Mouse (Mus musculus): ENCODE results near the gene Unc45a. TPM values are rescaled to one million over a fixed set of nuclear protein-coding genes. Genes with fewer than 3 reads are reported as not detected.

Gene Unc45a
- 38.9 and 41.1 TPM in 2 replicates for polyA plus RNA-seq (2015; fragmentation: Nextera tagmentation; extraction: Ambion mirVana)

DNA sequence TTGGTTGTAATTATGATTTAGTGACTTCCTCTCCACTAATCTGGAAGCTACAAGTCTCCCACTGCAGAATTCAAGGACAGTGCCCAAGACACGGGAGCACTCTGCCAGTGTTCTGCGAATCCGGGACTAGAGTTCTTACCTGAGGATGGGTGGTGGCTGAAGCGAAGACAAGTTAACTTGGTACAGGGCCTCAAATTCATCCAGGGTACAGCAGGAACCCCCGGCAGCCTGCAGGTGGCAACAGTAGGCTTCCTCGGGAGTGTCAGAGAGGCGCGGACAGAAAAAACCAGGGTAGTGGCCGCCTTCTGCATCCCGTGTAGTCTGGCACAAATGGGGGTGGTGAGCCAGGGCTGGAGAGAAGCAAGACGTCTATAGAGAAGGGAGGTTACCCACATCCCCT is at the start of gene Unc45a:
Gene Unc45a (minus strand): TSS at position 213 of the 400 bp plus-strand sequence.
- no peaks in the 10 kb centered on the region for H3K27me3 ChIP-seq
- H3K4me2 ChIP-seq, result peak within 1 kb of the TSS; percentile 87
- whole genome bisulfite sequencing, result 1% methylated on average over 11 of the region's 11 CpGs
- H3K4me1 ChIP-seq, result peaks cover 42% of the 10 kb centered on the region
- H3K27ac ChIP-seq, result peak within 1 kb of the TSS; percentile 93
- peak; percentile 65 for ATAC-seq (replicated peaks; ENCODE audit: low FRiP score)
- peaks cover 32% of the 10 kb centered on the region for H3K36me3 ChIP-seq
- peak within 1 kb of the TSS; percentile 58 for H3K9ac ChIP-seq
- no peaks in the 10 kb centered on the region for H3K9me3 ChIP-seq (replicated peaks)
- H3K4me3 ChIP-seq (replicated peaks), result peak within 1 kb of the TSS; percentile 77

- peaks cover 28% of the 10 kb centered on the region for H3K4me1 ChIP-seq
- H3K4me3 ChIP-seq (replicated peaks), result peak within 1 kb of the TSS; percentile 42
- no peaks in the 10 kb centered on the region for H3K27me3 ChIP-seq
- H3K36me3 ChIP-seq, result peaks cover 31% of the 10 kb centered on the region
- peak within 1 kb of the TSS; percentile 85 for H3K27ac ChIP-seq
- H3K9ac ChIP-seq, result peak within 1 kb of the TSS; percentile 44
- H3K4me2 ChIP-seq, result peak within 1 kb of the TSS; percentile 64
- ATAC-seq (replicated peaks; ENCODE audit: low FRiP score), result peak; percentile 56
- no peaks in the 10 kb centered on the region for H3K9me3 ChIP-seq (replicated peaks)
- WGBS, result 5% methylated on average over 33 of the region's 33 CpGs
These were observed 47.1 kb upstream of the Unc45a start, which contains the start of gene Fes for GRCm38 (mm10) chr7:80387633-80388543. Fes (minus strand) TSS chr7:80387946.

GRCm38 (mm10) chr7:80387033-80387632 is 46.3 kb upstream of the Unc45a start:
- Histone ChIP-seq H3K4me3 (replicated peaks) (peak overlapping the region; percentile 42), H3K9me3 (replicated peaks) (no peaks in the 10 kb centered on the region), H3K4me1 (peaks cover 36% of the 10 kb centered on the region), H3K36me3 (peaks cover 27% of the 10 kb centered on the region), H3K4me2 (peak overlapping the region; percentile 64), H3K9ac (peak overlapping the region; percentile 44), H3K27me3 (no peaks in the 10 kb centered on the region), H3K27ac (peak overlapping the region; percentile 85)
- 31% methylated on average over 17 of the region's 17 CpGs for WGBS
- no peak for ATAC-seq (replicated peaks; ENCODE audit: low FRiP score)

DNA sequence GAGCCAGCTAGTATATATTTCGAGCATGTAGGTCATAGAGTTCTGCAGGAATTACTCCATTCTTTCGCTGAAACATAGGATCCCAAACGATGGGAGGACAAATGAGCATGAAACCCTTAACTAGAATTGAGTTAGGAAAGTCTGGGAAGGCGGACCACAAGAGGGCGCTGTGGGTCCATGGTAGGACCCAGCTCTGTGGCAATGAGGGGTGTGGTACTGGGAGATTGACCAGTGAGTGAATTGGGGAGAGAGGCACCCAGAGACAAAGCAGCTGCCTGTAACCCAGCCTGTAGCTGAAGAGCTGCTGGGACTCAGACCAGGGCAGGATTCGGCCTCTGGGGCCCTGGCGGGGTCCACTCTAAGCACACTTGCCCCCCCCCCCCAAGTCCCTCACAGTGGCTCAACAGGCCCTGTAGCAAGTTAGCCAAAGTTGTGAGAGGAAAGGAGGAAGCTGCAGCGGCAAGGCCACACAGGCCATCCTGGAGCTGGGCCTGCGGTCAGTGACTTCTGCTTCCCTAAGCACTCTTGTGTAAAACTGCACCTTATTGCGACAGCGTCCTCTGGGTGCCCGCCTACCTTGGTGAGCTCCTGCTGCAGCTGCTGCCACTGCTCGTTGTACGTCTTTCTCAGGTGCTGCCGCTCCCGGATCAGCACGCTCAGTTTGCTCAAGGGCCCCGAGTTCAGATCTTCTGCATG is 45.6 kb upstream of the Unc45a start:
- no peaks in the 10 kb centered on the region for H3K27me3 ChIP-seq
- no peaks in the 10 kb centered on the region for H3K9me3 ChIP-seq (replicated peaks)
- peak overlapping the region; percentile 64 for H3K4me2 ChIP-seq
- peak overlapping the region; percentile 44 for H3K9ac ChIP-seq
- ATAC-seq (replicated peaks; ENCODE audit: low FRiP score), result peak; percentile 66
- peaks cover 37% of the 10 kb centered on the region for H3K4me1 ChIP-seq
- 36% methylated on average over 18 of the region's 18 CpGs for WGBS
- peaks cover 24% of the 10 kb centered on the region for H3K36me3 ChIP-seq
- H3K27ac ChIP-seq, result peak overlapping the region; percentile 85
- peak overlapping the region; percentile 42 for H3K4me3 ChIP-seq (replicated peaks)

DNA sequence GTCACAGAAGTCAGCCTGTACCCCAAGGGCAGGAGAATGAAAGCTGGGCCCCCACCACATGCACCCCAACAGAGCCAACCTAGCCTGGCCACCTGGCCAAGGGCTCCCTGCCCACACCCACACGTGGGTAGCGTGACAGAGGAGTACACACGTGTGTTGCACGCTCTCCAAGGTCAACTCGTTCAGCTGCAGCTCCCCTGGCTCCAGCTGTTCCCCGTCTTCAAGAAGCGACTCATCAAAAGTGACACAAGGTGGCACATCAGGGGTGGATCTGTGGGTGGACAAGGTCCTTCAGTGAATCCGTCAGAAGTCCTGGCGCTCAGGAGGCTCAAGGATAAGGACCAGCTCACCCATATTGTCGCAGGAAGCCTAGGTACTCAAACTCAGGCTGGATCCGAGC is 42.1 kb upstream of the Unc45a start:
- WGBS, result 58% methylated on average over 11 of the region's 11 CpGs

GRCm38 (mm10) chr7:80379531-80379930 is 38.7 kb upstream of the Unc45a start:
- Histone ChIP-seq H3K4me3 (replicated peaks) (no peak overlapping the region), H3K36me3 (peaks cover 24% of the 10 kb centered on the region), H3K4me2 (no peak overlapping the region), H3K9ac (no peak overlapping the region), H3K27ac (no peak overlapping the region), H3K27me3 (no peaks in the 10 kb centered on the region), H3K9me3 (replicated peaks) (no peaks in the 10 kb centered on the region), H3K4me1 (peaks cover 17% of the 10 kb centered on the region)
- ATAC-seq (replicated peaks; ENCODE audit: low FRiP score), result no peak
- 62% methylated on average over 13 of the region's 13 CpGs for WGBS

More for the DNA sequence above, 42.1 kb upstream of the Unc45a start:
- Histone ChIP-seq H3K4me2 (no peak overlapping the region), H3K4me1 (peaks cover 26% of the 10 kb centered on the region), H3K36me3 (peaks cover 24% of the 10 kb centered on the region), H3K9me3 (replicated peaks) (no peaks in the 10 kb centered on the region), H3K4me3 (replicated peaks) (no peak overlapping the region), H3K9ac (no peak overlapping the region), H3K27me3 (no peaks in the 10 kb centered on the region), H3K27ac (no peak overlapping the region)
- no peak for ATAC-seq (replicated peaks; ENCODE audit: low FRiP score)

- 25% methylated on average over 6 of the region's 6 CpGs for WGBS
- Histone ChIP-seq H3K9me3 (replicated peaks) (no peaks in the 10 kb centered on the region), H3K27me3 (no peaks in the 10 kb centered on the region), H3K27ac (no peak overlapping the region), H3K4me2 (no peak overlapping the region), H3K4me3 (replicated peaks) (no peak overlapping the region), H3K4me1 (peaks cover 12% of the 10 kb centered on the region), H3K36me3 (peaks cover 24% of the 10 kb centered on the region), H3K9ac (no peak overlapping the region)
- ATAC-seq (replicated peaks; ENCODE audit: low FRiP score), result no peak
These were observed 36.7 kb upstream of the Unc45a start for GRCm38 (mm10) chr7:80377471-80377870.

DNA sequence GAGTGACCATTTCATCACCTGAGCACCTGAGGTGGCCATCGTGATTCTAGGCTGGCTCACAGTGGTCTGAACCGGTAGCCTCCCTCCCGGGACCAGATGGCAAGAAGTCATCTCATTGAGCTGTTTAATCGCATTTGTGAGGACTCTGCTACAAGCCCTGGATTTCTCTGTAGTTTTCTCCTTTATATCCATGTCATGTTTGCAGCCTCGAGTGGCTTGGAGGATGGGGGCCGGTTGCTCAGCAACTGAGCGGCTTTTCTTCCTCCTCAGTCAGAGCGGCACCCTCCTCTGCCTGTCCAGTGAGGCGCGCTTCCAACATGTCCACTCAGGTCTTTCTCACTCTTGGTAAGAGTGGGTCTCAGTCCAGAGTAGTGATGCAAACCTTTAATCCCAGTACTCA is 35.4 kb upstream of the Unc45a start:
- ATAC-seq (replicated peaks; ENCODE audit: low FRiP score), result no peak
- no peak overlapping the region for H3K4me3 ChIP-seq (replicated peaks)
- no peaks in the 10 kb centered on the region for H3K27me3 ChIP-seq
- H3K36me3 ChIP-seq, result peaks cover 15% of the 10 kb centered on the region
- H3K9ac ChIP-seq, result no peak overlapping the region
- 75% methylated on average over 10 of the region's 10 CpGs for WGBS
- peaks cover 11% of the 10 kb centered on the region for H3K4me1 ChIP-seq
- H3K9me3 ChIP-seq (replicated peaks), result no peaks in the 10 kb centered on the region
- no peak overlapping the region for H3K4me2 ChIP-seq
- no peak overlapping the region for H3K27ac ChIP-seq

DNA sequence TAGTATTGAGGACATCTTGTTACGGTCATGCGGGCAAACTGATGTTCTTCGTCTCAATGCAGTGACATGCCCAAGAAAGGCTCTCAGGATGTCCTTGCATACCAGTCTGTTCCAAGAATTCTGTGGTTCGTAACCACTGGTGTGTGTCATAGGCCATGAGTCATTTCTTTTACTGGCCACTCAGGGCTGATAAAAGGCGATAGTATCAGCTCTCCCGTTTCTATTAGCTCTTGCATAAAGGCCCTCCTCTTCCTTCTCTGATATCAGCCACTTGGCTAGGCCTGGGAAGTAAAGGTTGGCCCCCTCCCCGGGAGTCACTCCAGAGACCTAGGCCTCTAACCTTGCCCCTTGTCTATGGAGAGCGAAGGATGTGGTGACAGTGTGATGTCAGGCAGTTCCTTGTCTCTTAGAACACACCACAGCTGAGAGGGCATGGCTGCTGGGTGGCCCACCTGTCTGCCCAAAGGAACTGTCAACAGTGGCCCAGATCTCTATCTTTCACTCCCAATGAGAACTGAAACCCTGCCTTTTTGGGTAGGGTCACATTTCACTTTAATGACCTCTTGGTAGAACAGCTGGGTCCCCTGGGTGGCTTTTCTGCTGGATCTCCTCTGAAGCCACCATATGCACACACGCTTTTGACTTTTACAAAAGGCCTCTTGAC is 34.7 kb upstream of the Unc45a start:
- H3K4me1 ChIP-seq, result peaks cover 11% of the 10 kb centered on the region
- peaks cover 14% of the 10 kb centered on the region for H3K36me3 ChIP-seq
- no peaks in the 10 kb centered on the region for H3K9me3 ChIP-seq (replicated peaks)
- ATAC-seq (replicated peaks; ENCODE audit: low FRiP score), result no peak
- H3K4me2 ChIP-seq, result no peak overlapping the region
- H3K4me3 ChIP-seq (replicated peaks), result no peak overlapping the region
- no peak overlapping the region for H3K9ac ChIP-seq
- no peaks in the 10 kb centered on the region for H3K27me3 ChIP-seq
- no peak overlapping the region for H3K27ac ChIP-seq
- 64% methylated on average over 9 of the region's 9 CpGs for WGBS

- 83% methylated on average over 3 of the region's 3 CpGs for WGBS
- H3K9ac ChIP-seq, result no peak overlapping the region
- no peak overlapping the region for H3K4me2 ChIP-seq
- H3K27me3 ChIP-seq, result no peaks in the 10 kb centered on the region
- H3K27ac ChIP-seq, result no peak overlapping the region
- no peak for ATAC-seq (replicated peaks; ENCODE audit: low FRiP score)
- no peak overlapping the region for H3K4me3 ChIP-seq (replicated peaks)
- H3K9me3 ChIP-seq (replicated peaks), result no peaks in the 10 kb centered on the region
- 0 out of 2 replicates have a peak, but pooled peaks cover 6% of the 10 kb centered on the region for H3K36me3 ChIP-seq
- peaks cover 17% of the 10 kb centered on the region for H3K4me1 ChIP-seq
These were observed 33.9 kb upstream of the Unc45a start for GRCm38 (mm10) chr7:80374733-80375132.

- WGBS, result 56% methylated on average over 3 of the region's 3 CpGs
- no peaks in the 10 kb centered on the region for H3K9me3 ChIP-seq (replicated peaks)
- no peaks in the 10 kb centered on the region for H3K27me3 ChIP-seq
- H3K4me1 ChIP-seq, result peaks cover 22% of the 10 kb centered on the region
- H3K27ac ChIP-seq, result no peak overlapping the region
- H3K4me2 ChIP-seq, result no peak overlapping the region
- H3K36me3 ChIP-seq, result 0 out of 2 replicates have a peak, but pooled peaks cover 5% of the 10 kb centered on the region
- H3K4me3 ChIP-seq (replicated peaks), result no peak overlapping the region
- ATAC-seq (replicated peaks; ENCODE audit: low FRiP score), result no peak
- H3K9ac ChIP-seq, result no peak overlapping the region
These were observed 33.5 kb upstream of the Unc45a start for GRCm38 (mm10) chr7:80374280-80374679.
